Mouse (Mus musculus) small intestine, adult 2 months (tissue): ENCODE results near the gene Ace3. TPM values are rescaled to one million over a fixed set of nuclear protein-coding genes. Genes with fewer than 3 reads are reported as not detected.
"Not testable (repeated sequence)": the region's sequence is repeated elsewhere in the genome, so short reads cannot be mapped to it uniquely, and the experiment has no call there.

Source experiments
- H3K27ac ChIP-seq: fragments of 200-500 bp; 2 replicates; pipeline ENCODE4 v1.5.1; 2012; ENCODE audit warnings: low read depth, low read length, control low read depth, inconsistent platforms; ENCODE audit not compliant: insufficient read depth
- H3K27me3 ChIP-seq: fragments of 200-500 bp; 2 replicates; pipeline ENCODE4 v1.6.1; 2012; ENCODE audit warnings: mild to moderate bottlenecking, moderate library complexity, low read length, inconsistent platforms; ENCODE audit not compliant: control insufficient read depth, insufficient read depth
- H3K36me3 ChIP-seq: fragments of 200-500 bp; 2 replicates; pipeline ENCODE4 v1.6.1; 2012; ENCODE audit warnings: mild to moderate bottlenecking, low read length, control low read depth, inconsistent platforms; ENCODE audit not compliant: control insufficient read depth, insufficient read depth
- H3K4me1 ChIP-seq: fragments of 200-500 bp; 2 replicates; pipeline ENCODE4 v1.6.1; 2012; ENCODE audit warnings: low read length, inconsistent platforms, mixed read lengths; ENCODE audit not compliant: control insufficient read depth, insufficient read depth, insufficient read length
- H3K4me3 ChIP-seq: fragments of 200-500 bp; 2 replicates; pipeline ENCODE4 v1.5.1; 2012; ENCODE audit warnings: low read depth, mild to moderate bottlenecking, control low read depth, inconsistent platforms, low read length, moderate library complexity
- CTCF ChIP-seq: fragments of 200-500 bp; IDR thresholded peaks from 2 replicates; pipeline ENCODE4 v1.5.1; 2012; ENCODE audit warnings: low read depth, mild to moderate bottlenecking, control low read depth, inconsistent platforms, low read length, moderate library complexity, mixed read lengths; ENCODE audit not compliant: insufficient replicate concordance, insufficient read length; ENCODE audit errors: extremely low read depth
- POLR2A ChIP-seq: fragments of 200-500 bp; IDR thresholded peaks from 2 replicates; pipeline ENCODE4 v1.6.1; 2012; ENCODE audit warnings: low read depth, mild to moderate bottlenecking, control low read depth, inconsistent platforms, low read length, moderate library complexity
- WGBS: fragments of 180-500 bp; shearing (Covaris S2); methylation state at CpG from one replicate; pipeline ENCODE4 v1.1.7; 2018; 5-methylcytosine and 5-hydroxymethylcytosine counted together
- polyA plus RNA-seq: library from polyadenylated mRNA; depleted of rRNA; stranded (reverse); fragments of >200 nt; gene quantifications from 2 replicates; pipeline ENCODE4 v1.2.3, GENCODE M21; 2012

The Ace3 gene
- polyA plus RNA-seq, 1 experiment: not detected

DNA sequence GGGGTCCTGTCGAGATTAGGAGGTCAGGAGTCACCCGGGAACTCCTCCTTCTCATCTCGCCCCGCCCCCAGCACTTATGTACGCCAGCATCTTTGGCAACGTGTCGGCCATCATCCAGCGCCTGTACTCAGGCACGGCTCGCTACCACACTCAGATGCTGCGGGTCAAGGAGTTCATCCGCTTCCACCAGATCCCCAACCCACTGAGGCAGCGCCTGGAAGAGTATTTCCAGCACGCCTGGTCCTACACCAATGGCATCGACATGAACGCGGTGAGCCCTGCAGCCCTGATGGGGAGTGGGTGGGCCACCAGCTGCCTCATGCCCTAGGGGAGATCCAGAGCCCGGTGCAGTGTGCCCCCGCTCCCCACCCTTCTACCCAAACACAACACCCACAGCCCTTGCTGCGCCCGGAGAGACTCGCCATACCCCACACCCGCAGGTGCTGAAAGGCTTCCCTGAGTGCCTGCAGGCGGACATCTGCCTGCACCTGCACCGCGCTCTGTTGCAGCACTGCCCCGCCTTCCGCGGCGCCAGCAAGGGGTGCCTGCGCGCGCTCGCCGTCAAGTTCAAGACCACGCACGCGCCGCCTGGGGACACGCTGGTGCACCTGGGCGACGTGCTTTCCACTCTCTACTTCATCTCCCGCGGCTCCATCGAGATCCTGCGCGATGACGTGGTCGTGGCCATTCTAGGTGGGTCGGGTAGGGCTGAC lies 25.7 kb downstream of the Ace3 start:
- Histone ChIP-seq H3K27me3 (peaks cover 8% of the 10 kb centered on the region), H3K27ac (no peak overlapping the region), H3K36me3 (no peaks in the 10 kb centered on the region), H3K4me1 (peaks cover 6% of the 10 kb centered on the region), H3K4me3 (peak overlapping the region; percentile 27)
- 1% methylated on average over 50 of the region's 50 CpGs for WGBS
- TF ChIP-seq CTCF (no peak), POLR2A (no peak)

DNA sequence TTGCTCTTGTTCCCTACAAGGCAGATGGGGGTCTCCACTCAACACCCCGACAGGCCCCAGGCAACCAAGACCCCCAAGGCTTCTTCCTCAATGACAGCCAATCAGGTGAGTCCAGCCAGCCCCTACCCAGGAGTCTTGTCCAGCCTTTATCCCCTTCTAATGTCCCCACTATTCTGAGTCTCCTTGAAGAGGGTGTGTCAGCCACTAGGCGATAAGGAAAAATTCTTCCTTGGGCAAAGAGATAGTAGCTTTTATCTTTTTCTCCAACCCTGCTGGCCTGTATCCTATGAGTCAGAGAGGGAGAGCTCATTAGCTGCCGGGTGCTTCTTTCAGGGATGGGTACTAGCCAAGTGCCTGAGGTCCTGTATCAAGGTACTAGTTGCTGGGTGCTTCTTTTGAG lies 31.3 kb downstream of the Ace3 start:
- H3K27me3 ChIP-seq: no peaks in the 10 kb centered on the region; the same call in 1 of the 2 replicates
- WGBS: 36% methylated on average over 3 of the region's 3 CpGs

GRCm38 (mm10) chr11:106026465-106027151 lies 32.1 kb downstream of the Ace3 start:
- 17% methylated on average over 11 of the region's 11 CpGs for WGBS
- no peak for TF ChIP-seq POLR2A
- peak; percentile 79 for TF ChIP-seq CTCF
- no peaks in the 10 kb centered on the region for H3K27me3 ChIP-seq

More for the DNA sequence above, 31.3 kb downstream of the Ace3 start:
- H3K4me1 ChIP-seq: peaks cover 4% of the 10 kb centered on the region; the same call in 1 of the 2 replicates
- H3K4me3 ChIP-seq: no peak overlapping the region
- no peaks in the 10 kb centered on the region for H3K36me3 ChIP-seq
- TF ChIP-seq CTCF: no peak
- TF ChIP-seq POLR2A: no peak
- H3K27ac ChIP-seq: no peak overlapping the region

GRCm38 (mm10) chr11:106027607-106028006 lies 33.1 kb downstream of the Ace3 start:
- H3K36me3 ChIP-seq: no peaks in the 10 kb centered on the region
- TF ChIP-seq POLR2A (no peak), CTCF (no peak)
- no peaks in the 10 kb centered on the region for H3K27me3 ChIP-seq
- no peak overlapping the region for H3K4me3 ChIP-seq
- no peak overlapping the region for H3K27ac ChIP-seq
- 93% methylated on average over 5 of the region's 5 CpGs for WGBS
- H3K4me1 ChIP-seq: peaks cover 4% of the 10 kb centered on the region; the same call in 1 of the 2 replicates

More at GRCm38 (mm10) chr11:106026465-106027151, 32.1 kb downstream of the Ace3 start:
- no peak overlapping the region for H3K27ac ChIP-seq
- H3K4me3 ChIP-seq: no peak overlapping the region
- H3K36me3 ChIP-seq: no peaks in the 10 kb centered on the region
- peaks cover 4% of the 10 kb centered on the region; the same call in 1 of the 2 replicates for H3K4me1 ChIP-seq

- H3K4me3 ChIP-seq: peak overlapping the region; percentile 57
- WGBS: 27% methylated on average over 14 of the region's 25 CpGs
- peak overlapping the region; percentile 67 for H3K27ac ChIP-seq
- H3K4me1 ChIP-seq, H3K36me3 ChIP-seq, H3K27me3 ChIP-seq: not testable (repeated sequence)
These were observed 37.6 kb downstream of the Ace3 start for GRCm38 (mm10) chr11:106032074-106032473.

- Histone ChIP-seq H3K4me1 (no peaks in the 10 kb centered on the region), H3K27me3 (no peaks in the 10 kb centered on the region), H3K36me3 (no peaks in the 10 kb centered on the region), H3K27ac (peak overlapping the region; percentile 67), H3K4me3 (peak overlapping the region; percentile 10; the same call in 1 of the 2 replicates)
- no peak for TF ChIP-seq CTCF
- no peak for TF ChIP-seq POLR2A
- 36% methylated on average over 11 of the region's 11 CpGs for WGBS
These were observed 39.0 kb downstream of the Ace3 start for GRCm38 (mm10) chr11:106033491-106033919.

GRCm38 (mm10) chr11:106034986-106035385 lies 40.5 kb downstream of the Ace3 start:
- no peak for TF ChIP-seq CTCF
- no peak for TF ChIP-seq POLR2A
- Histone ChIP-seq H3K27me3 (no peaks in the 10 kb centered on the region), H3K4me1 (no peaks in the 10 kb centered on the region), H3K27ac (no peak overlapping the region), H3K36me3 (no peaks in the 10 kb centered on the region), H3K4me3 (no peak overlapping the region)
- WGBS: 84% methylated on average over 9 of the region's 9 CpGs
